Mouse (Mus musculus): ENCODE measurements at regions not wholly inside any gene's neighbourhood (a gene's known extent, or its start where the extent isn't known, plus 50 kb on each side); places are given as distances from the start of the nearest gene placed in this dataset.

DNA sequence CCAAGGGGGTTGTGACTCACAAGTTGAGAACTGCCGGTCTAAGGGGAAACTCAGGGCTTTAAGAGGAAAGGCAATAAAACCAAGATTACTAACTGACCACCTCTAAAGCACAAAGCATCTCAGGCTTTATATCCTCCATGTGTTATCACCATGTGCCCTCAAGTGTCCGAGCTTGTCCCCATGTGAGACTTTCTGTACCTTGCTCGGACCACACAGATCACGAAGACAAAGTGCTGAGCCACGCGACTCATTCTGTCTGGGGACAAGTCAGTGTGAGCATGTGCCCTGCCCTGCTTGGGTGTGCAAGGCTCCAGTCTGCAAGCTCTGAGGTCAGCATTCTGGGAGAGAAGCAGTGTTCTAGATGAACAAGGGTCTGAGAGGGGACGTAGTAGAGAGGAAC, 119.2 kb upstream of the Gm26657 start:
- no peak for DNase-seq (ENCODE audit: low read depth, low spot score)

GRCm38 (mm10) chr4:56619803-56620202, 120.1 kb upstream of the Gm26657 start:
- DNase-seq (ENCODE audit: low read depth, low spot score) = no peak

- no peak for DNase-seq (ENCODE audit: low read depth, low spot score)
Measured at GRCm38 (mm10) chr4:56619054-56619453, 120.8 kb upstream of the Gm26657 start.

GRCm38 (mm10) chr4:56618433-56618832, 121.4 kb upstream of the Gm26657 start:
- no peak for DNase-seq (ENCODE audit: low read depth, low spot score)

- DNase-seq (ENCODE audit: low read depth, low spot score) = no peak
Measured at GRCm38 (mm10) chr4:56617661-56618360, 122.1 kb upstream of the Gm26657 start.

DNA sequence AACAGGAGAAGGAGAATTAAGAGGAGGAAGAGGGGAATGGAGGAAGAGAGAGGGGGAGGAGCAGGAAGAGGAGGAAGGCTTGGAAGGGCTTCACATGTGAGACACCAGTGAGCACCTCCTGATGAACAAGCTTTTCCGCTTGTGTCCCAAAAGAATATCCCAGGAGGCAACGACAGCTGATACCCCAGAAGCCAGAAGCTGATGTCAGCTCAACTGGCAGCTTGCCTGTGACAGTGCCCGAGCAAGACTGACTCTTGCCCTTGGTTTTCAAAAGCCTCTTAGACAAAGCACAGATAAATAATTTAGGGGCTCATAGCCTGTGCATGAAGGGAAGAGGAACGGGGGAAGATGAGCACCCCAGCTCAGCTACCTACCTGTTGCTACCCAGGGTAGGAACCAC, 127.5 kb upstream of the Gm26657 start:
- DNase-seq (ENCODE audit: low read depth, low spot score) = no peak

DNA sequence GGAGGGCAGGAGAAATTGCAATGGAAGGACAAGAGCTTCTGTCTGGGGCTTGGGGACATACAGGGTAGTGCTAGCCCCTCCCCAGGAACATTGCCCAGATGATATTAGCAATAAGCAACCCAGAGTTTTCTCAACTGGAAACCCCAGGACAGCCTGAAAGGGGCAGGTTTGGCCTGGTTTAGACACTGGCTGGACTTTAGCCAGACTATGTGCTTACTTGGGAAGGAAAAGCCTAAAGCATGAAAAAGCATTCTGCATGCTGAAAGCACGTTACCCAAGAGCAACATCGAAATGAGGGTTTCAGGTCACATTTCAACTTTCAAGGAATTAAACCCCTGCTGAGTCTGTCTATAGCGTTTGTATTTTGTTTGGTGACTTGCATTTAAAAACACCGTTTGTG, 128.1 kb upstream of the Gm26657 start:
- DNase-seq (ENCODE audit: low read depth, low spot score) = no peak

DNA sequence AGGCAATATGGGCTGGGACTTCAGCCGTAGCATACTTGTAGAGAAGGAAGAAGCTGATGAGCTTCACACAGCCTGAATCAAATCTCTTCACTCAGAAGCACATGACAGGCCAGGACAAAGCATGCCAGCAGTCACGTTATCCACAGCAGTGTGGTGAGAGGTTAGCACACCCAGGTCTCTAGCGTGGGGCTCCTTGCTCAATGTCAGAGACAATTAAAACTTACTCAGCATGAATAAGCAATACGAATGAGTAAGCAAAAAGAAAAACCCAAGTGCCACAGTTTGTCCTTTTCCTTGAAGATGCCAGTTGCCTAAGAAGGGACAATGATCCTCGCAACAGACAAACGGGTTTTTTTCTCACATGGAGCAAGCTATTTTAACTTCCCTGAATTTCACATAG, 129.6 kb upstream of the Gm26657 start:
- DNase-seq (ENCODE audit: low read depth, low spot score) = no peak

DNA sequence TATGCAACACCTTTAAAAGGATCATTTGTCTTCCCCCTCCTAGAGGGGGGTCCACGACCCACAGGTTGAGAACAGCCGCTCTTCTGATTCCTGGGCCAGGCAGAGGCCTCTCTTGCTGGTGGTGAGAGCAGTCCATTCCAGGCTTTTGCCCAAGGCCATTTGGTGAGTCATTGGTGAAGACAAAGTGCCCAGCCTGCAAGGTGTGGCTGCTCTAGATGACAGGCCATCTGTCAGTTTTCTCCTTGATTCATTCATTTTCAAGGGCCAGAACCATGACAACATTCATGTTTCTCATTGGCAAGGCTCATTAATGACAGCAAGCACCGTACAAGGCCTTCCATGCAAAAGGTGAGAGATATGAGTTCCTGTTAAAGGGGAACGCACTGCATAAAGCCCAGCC, 131.2 kb upstream of the Gm26657 start:
- no peak for DNase-seq (ENCODE audit: low read depth, low spot score)

DNA sequence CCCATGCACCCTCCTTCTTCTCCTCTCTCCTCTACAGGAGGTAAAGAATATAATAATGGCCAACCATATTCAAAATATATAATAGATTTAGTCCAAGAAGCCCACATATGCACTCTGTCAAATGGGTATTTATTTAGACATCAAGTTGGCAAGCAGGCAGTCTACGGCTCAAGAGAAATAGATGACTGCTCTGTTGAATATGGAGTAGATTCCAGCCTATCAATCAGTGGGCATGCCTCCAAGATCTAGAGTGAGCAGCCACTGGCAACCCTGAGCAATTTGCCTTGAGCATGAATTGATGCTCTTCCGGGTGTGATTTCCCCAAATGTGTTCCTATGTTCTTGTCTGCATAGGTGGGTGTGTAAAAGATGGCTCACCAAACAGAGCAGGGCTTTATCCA, 141.5 kb upstream of the Gm26657 start:
- DNase-seq (ENCODE audit: low read depth, low spot score) = no peak

DNA sequence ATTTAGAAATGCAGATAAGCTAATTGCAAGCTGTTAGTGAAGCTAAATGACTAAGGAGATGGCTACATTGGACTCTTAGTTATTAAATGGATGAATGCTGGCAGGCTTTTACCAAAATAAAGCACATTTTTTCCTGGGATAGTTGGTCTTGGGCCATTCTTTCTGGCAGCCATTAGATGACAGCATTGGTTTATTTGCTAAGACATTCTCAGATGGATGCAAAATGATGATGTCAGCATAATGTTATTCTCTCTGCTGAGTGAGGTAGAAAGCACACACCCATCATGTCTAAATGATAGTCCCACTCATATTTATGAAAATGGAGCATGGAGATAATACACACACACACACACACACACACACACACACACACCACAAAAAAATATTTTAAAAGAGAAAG, 141.9 kb upstream of the Gm26657 start:
- no peak for DNase-seq (ENCODE audit: low read depth, low spot score)

GRCm38 (mm10) chr4:56582405-56582804, 157.5 kb upstream of the Gm26657 start:
- no peak for DNase-seq (ENCODE audit: low read depth, low spot score)

- DNase-seq (ENCODE audit: low read depth, low spot score) = no peak
Measured at GRCm38 (mm10) chr4:56576837-56577548, 162.9 kb upstream of the Gm26657 start.

GRCm38 (mm10) chr4:56552126-56552525, 187.7 kb upstream of the Gm26657 start:
- no peak for DNase-seq (ENCODE audit: low read depth, low spot score)

DNA sequence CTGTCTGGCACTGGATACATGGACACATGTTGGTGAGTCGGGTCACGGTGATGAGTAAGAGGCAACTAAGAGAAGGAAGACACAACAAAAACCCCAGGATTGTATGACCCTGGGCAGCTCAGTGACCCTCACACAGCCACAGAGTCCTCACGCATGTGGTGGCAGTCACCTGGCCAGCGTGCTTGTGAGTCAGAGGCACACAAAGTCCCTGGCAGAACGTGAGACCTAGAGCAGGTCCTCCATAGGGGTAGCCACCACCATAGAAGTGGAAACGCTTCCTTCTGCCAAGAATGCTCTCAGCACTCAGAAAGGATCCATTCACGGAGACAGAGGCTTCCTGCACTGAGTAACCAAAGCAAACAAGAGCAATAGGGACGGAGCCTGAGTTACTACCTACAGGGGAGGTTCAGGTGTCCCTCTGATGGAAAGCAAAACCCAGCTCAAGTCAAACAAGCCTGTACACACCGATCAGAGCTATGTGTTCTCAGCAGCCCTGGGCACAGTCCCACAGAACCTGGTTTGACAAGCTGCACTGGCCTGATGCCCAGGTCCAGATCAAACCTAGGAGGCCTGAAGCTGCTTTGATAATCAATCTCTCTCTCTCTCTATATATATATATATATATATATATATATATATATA, 206.4 kb upstream of the Gm26657 start:
- no peak for DNase-seq (ENCODE audit: low read depth, low spot score)

DNA sequence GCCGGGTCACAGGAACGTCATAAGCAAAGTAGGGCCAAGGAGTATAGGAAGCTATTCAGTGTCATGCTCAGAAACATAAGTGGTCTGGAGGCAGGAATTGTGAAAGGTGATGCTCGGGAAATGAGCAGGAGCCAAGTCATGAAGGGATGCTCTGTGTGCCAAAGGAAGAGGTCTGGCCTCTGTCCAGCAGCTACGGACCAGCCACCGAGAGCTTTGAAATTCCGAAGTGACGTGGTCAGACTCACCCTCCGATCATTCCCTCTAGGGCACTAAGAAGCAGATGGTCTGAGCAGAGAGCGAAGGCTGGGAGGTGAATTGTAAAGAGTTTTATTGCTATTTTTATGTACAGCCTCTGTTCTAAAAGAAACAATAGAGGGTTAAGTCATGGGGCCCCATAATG, 206.9 kb upstream of the Gm26657 start:
- no peak for DNase-seq (ENCODE audit: low read depth, low spot score)

GRCm38 (mm10) chr4:56528571-56528970, 211.3 kb upstream of the Gm26657 start:
- no peak for DNase-seq (ENCODE audit: low read depth, low spot score)

DNA sequence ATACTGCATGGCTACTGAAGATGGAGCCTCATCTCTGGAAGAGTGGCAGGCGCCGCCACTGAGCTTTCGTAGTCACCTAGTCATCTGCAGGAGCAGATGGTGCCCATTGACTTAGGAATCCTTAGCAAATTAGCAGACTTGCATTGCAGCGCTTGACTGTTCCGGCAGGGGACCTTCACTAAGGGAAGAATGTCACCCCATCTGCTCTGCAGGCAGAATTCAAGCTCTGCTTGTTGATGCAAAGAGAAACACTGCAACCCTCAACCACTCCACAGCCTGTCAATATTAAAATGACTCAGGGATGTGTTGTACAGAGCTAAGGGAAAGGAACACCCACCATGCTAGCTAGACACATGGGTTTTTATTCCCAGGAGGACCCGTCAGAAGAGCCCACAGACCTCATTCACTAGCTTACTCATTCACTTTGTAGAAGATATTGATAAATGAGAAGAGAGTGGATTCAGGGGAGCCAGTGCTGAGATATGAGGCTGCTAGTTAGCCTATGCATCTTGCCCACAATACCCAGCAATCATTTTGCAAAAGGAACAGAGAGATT, 215.4 kb upstream of the Gm26657 start:
- DNase-seq (ENCODE audit: low read depth, low spot score) = no peak

- no peak for DNase-seq (ENCODE audit: low read depth, low spot score)
Measured at GRCm38 (mm10) chr4:56507770-56508169, 232.1 kb upstream of the Gm26657 start.

DNA sequence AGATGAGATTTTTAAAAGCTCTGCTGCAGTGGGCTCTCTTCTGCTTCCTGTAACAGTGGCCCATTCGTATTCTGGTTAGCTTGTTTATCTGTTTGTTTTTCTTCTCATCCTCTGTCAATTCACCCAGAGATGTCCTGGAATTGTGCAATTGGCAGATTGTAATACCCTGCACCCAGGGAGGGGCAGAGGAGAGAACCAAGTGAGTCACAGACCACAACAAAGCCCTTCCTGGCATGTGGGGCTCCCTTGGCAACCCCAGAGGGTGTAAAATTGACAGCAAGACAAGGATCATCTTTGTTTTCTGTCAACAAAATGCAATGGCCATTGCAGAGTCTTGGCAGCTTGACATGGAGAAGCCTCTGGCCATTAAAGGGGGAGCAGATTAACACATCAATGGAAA, 233.1 kb upstream of the Gm26657 start:
- no peak for DNase-seq (ENCODE audit: low read depth, low spot score)

DNA sequence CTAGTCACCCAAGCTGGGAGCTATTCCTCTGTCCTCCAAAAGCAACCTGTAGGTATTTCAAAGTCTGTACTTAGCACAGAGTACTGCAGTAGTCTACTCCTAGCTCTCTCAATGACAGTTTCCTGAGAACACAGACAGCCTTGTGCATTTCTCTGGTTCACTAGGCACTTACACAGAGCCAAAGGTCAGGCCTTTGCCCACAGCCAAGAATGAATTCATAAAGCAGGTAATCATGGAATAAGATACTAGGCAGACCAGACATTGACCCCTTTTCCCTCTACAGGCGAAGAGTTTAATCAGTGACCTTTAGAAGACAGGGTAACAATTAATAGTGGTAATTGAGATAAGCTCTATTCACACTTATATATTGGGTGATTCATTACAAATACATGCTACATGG, 233.8 kb upstream of the Gm26657 start:
- DNase-seq (ENCODE audit: low read depth, low spot score) = no peak

DNA sequence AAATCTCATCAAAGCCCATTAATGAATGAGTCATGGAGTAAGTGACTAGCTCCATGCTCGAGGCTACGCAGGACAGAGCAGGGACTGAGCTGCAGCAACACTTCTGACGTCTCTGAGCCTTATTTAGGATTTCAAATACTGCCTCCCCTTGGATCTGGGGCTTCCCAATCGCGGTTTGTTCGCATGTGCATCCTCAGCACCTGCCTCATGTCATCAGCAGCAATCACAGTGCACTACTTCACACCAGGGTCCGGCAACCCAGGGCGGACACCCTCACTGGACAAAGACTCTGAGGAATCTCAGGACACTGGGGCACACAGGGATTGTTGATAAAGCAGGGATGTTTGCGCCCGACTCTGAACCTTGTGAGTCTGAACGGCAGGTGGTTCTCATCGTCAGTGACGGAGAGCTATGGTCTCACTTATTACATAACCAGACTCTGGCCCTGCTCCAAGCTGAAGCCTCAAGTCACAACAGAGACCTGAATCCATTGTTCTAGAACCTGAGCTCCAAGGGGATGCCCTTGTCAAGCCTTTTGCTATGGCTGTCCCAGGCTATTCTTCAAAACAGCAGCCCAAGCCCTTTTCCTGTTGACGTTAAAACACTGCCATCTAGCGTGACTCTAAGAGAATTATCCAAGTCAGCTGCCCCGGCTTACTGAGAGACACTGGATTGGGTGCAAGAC, 247.2 kb upstream of the Gm26657 start:
- DNase-seq (ENCODE audit: low read depth, low spot score) = peak; percentile 60
